Mouse (Mus musculus): ENCODE data around the gene Gmcl1.

DNA sequence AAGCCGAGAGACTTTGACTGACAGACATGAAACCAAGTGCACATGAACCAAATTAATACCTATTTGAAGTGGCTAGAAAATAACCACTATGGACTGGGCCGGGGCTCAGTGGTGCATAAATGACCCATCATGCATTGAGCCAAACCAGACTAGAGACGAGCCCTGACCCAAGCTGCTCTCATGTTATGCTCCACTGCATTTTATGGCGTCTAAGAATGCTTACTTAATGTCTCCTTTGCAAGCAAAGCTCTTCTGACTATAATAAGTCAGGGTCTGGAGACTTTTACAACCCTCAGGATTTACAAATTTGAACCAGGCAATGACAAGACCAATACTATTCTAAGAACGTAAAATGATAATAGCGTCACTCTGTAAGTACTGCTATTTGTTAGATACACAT is 54.8 kb downstream of the Gmcl1 start:
- TF ChIP-seq JUND (IDR thresholded peaks at IDR 0.05; ENCODE audit: low read depth, low read length) (no peak), POLR2AphosphoS2 (IDR thresholded peaks at IDR 0.05; ENCODE audit: low read length) (no peak), GATA1 (IDR thresholded peaks at IDR 0.05; ENCODE audit: low read depth, low read length) (no peak)

All from MEL (cell line).